Mouse (Mus musculus) bone marrow macrophage, adult 2 months (primary cell): Measurements from ENCODE around the gene Coq10b.

Source experiments
- CTCF ChIP-seq: IDR thresholded peaks from 2 replicates; pipeline ENCODE4 v1.5.1; 2012; ENCODE audit warnings: low read depth, mild to moderate bottlenecking, low read length, moderate library complexity
- POLR2A ChIP-seq: IDR thresholded peaks from 2 replicates; pipeline ENCODE4 v1.6.1; 2012; ENCODE audit warnings: mild to moderate bottlenecking, low read depth, low read length, borderline replicate concordance

- TF ChIP-seq CTCF (no peak), POLR2A (no peak)
Measured at GRCm38 (mm10) chr1:55051671-55052070, 899 bp upstream of the Coq10b start.
